Mouse (Mus musculus): ENCODE measurements around the gene Mrvi1. TPM values are rescaled to one million over a fixed set of nuclear protein-coding genes. Genes with fewer than 3 reads are reported as not detected.
"Not testable (repeated sequence)": the region's sequence is repeated elsewhere in the genome, so short reads cannot be mapped to it uniquely, and the experiment has no call there.

The Mrvi1 gene
- polyA plus RNA-seq, 1 experiment from 2014 or later, result 18.0 TPM

GRCm38 (mm10) chr7:110895772-110896171 lies 86.5 kb downstream of the Mrvi1 start:
- not testable (repeated sequence) for H3K27me3 ChIP-seq (replicated peaks); H3K9ac ChIP-seq; ATAC-seq (ENCODE audit: insufficient read depth, low FRiP score, low read depth); H3K36me3 ChIP-seq; H3K9me3 ChIP-seq; H3K4me2 ChIP-seq; H3K4me1 ChIP-seq; H3K4me3 ChIP-seq (replicated peaks); H3K27ac ChIP-seq
- 82% methylated on average over 10 of the region's 10 CpGs for WGBS

- ATAC-seq (ENCODE audit: insufficient read depth, low FRiP score, low read depth), result no peak
- H3K36me3 ChIP-seq, result 0 out of 2 replicates have a peak, but pooled peaks cover 6% of the 10 kb centered on the region
- no peak overlapping the region for H3K9ac ChIP-seq
- H3K4me1 ChIP-seq, result 0 out of 2 replicates have a peak, but pooled peaks cover 8% of the 10 kb centered on the region
- no peak overlapping the region for H3K4me2 ChIP-seq
- H3K27ac ChIP-seq, result peak overlapping the region; percentile 61
- H3K4me3 ChIP-seq (replicated peaks), result no peak overlapping the region
- WGBS, result 74% methylated on average over 9 of the region's 9 CpGs
- no peaks in the 10 kb centered on the region for H3K27me3 ChIP-seq (replicated peaks)
- no peaks in the 10 kb centered on the region for H3K9me3 ChIP-seq
These were observed 87.6 kb downstream of the Mrvi1 start for GRCm38 (mm10) chr7:110894673-110895072.

- 23% methylated on average over 10 of the region's 10 CpGs for WGBS
- peak overlapping the region; percentile 25; the same call in 1 of the 2 replicates for H3K4me2 ChIP-seq
- H3K4me1 ChIP-seq, result 0 out of 2 replicates have a peak, but pooled peaks cover 8% of the 10 kb centered on the region
- no peak overlapping the region for H3K4me3 ChIP-seq (replicated peaks)
- H3K27me3 ChIP-seq (replicated peaks), result no peaks in the 10 kb centered on the region
- H3K9me3 ChIP-seq, result no peaks in the 10 kb centered on the region
- 0 out of 2 replicates have a peak, but pooled peaks cover 6% of the 10 kb centered on the region for H3K36me3 ChIP-seq
- peak; percentile 86 for ATAC-seq (ENCODE audit: insufficient read depth, low FRiP score, low read depth)
- no peak overlapping the region for H3K9ac ChIP-seq
- H3K27ac ChIP-seq, result peak overlapping the region; percentile 84
These were observed 88.2 kb downstream of the Mrvi1 start for GRCm38 (mm10) chr7:110893943-110894610.

GRCm38 (mm10) chr7:110891501-110891986 lies 90.7 kb downstream of the Mrvi1 start:
- no peak overlapping the region for H3K4me2 ChIP-seq
- H3K27me3 ChIP-seq (replicated peaks), result no peaks in the 10 kb centered on the region
- H3K27ac ChIP-seq, result peak overlapping the region; percentile 50; the same call in 1 of the 2 replicates
- ATAC-seq (ENCODE audit: insufficient read depth, low FRiP score, low read depth), result peak; percentile 25; the same call in 1 of the 2 replicates
- no peaks in the 10 kb centered on the region for H3K9me3 ChIP-seq
- 0 out of 2 replicates have a peak, but pooled peaks cover 3% of the 10 kb centered on the region for H3K36me3 ChIP-seq
- H3K4me3 ChIP-seq (replicated peaks), result no peak overlapping the region
- no peak overlapping the region for H3K9ac ChIP-seq
- 46% methylated on average over 9 of the region's 9 CpGs for whole genome bisulfite sequencing
- 0 out of 2 replicates have a peak, but pooled peaks cover 8% of the 10 kb centered on the region for H3K4me1 ChIP-seq

GRCm38 (mm10) chr7:110881746-110882333 lies 100.4 kb downstream of the Mrvi1 start:
- no peaks in the 10 kb centered on the region for H3K27me3 ChIP-seq (replicated peaks)
- no peak overlapping the region for H3K27ac ChIP-seq
- H3K4me2 ChIP-seq, result no peak overlapping the region
- H3K36me3 ChIP-seq, result no peaks in the 10 kb centered on the region
- H3K4me3 ChIP-seq (replicated peaks), result no peak overlapping the region
- WGBS, result 58% methylated on average over 2 of the region's 2 CpGs
- H3K9me3 ChIP-seq, result no peaks in the 10 kb centered on the region
- no peaks in the 10 kb centered on the region for H3K4me1 ChIP-seq
- H3K9ac ChIP-seq, result no peak overlapping the region
- no peak for ATAC-seq (ENCODE audit: insufficient read depth, low FRiP score, low read depth)

- Histone ChIP-seq H3K27ac (no peak overlapping the region), H3K36me3 (no peaks in the 10 kb centered on the region), H3K4me2 (no peak overlapping the region), H3K4me1 (no peaks in the 10 kb centered on the region), H3K9me3 (no peaks in the 10 kb centered on the region), H3K9ac (no peak overlapping the region), H3K27me3 (replicated peaks) (no peaks in the 10 kb centered on the region), H3K4me3 (replicated peaks) (no peak overlapping the region)
- 71% methylated on average over 4 of the region's 4 CpGs for WGBS
- no peak for ATAC-seq (ENCODE audit: insufficient read depth, low FRiP score, low read depth)
These were observed 104.2 kb downstream of the Mrvi1 start for GRCm38 (mm10) chr7:110878028-110878427.

- H3K4me3 ChIP-seq (replicated peaks), result no peak overlapping the region
- no peak overlapping the region for H3K4me2 ChIP-seq
- no peaks in the 10 kb centered on the region for H3K4me1 ChIP-seq
- ATAC-seq (ENCODE audit: insufficient read depth, low FRiP score, low read depth), result no peak; the same call in 1 of the 2 replicates
- H3K27ac ChIP-seq, result no peak overlapping the region
- WGBS, result 65% methylated on average over 4 of the region's 4 CpGs
- peaks cover 5% of the 10 kb centered on the region; the same call in 1 of the 2 replicates for H3K36me3 ChIP-seq
- H3K27me3 ChIP-seq (replicated peaks), result no peaks in the 10 kb centered on the region
- H3K9ac ChIP-seq, result no peak overlapping the region
- H3K9me3 ChIP-seq, result no peaks in the 10 kb centered on the region
These were observed 105.3 kb downstream of the Mrvi1 start for GRCm38 (mm10) chr7:110876965-110877364.

GRCm38 (mm10) chr7:110868807-110869206 lies 113.5 kb downstream of the Mrvi1 start:
- H3K4me1 ChIP-seq, result peaks cover 4% of the 10 kb centered on the region; the same call in 1 of the 2 replicates
- 73% methylated on average over 5 of the region's 5 CpGs for WGBS
- H3K4me3 ChIP-seq (replicated peaks), result no peak overlapping the region
- no peaks in the 10 kb centered on the region for H3K27me3 ChIP-seq (replicated peaks)
- no peak for ATAC-seq (ENCODE audit: insufficient read depth, low FRiP score, low read depth)
- no peak overlapping the region for H3K27ac ChIP-seq
- H3K4me2 ChIP-seq, result no peak overlapping the region
- peaks cover 5% of the 10 kb centered on the region; the same call in 1 of the 2 replicates for H3K36me3 ChIP-seq
- H3K9me3 ChIP-seq, result no peaks in the 10 kb centered on the region
- no peak overlapping the region for H3K9ac ChIP-seq

- whole genome bisulfite sequencing, result 88% methylated on average over 6 of the region's 6 CpGs
- H3K9me3 ChIP-seq, result no peaks in the 10 kb centered on the region
- no peak for ATAC-seq (ENCODE audit: insufficient read depth, low FRiP score, low read depth)
These were observed 115.1 kb downstream of the Mrvi1 start for GRCm38 (mm10) chr7:110867116-110867515.

GRCm38 (mm10) chr7:110866021-110866420 lies 116.2 kb downstream of the Mrvi1 start:
- Histone ChIP-seq H3K36me3 (no peaks in the 10 kb centered on the region), H3K27ac (no peak overlapping the region), H3K9me3 (no peaks in the 10 kb centered on the region), H3K27me3 (replicated peaks) (no peaks in the 10 kb centered on the region), H3K9ac (no peak overlapping the region), H3K4me1 (peaks cover 4% of the 10 kb centered on the region; the same call in 1 of the 2 replicates), H3K4me2 (no peak overlapping the region), H3K4me3 (replicated peaks) (no peak overlapping the region)
- ATAC-seq (ENCODE audit: insufficient read depth, low FRiP score, low read depth), result no peak
- 81% methylated on average over 3 of the region's 3 CpGs for WGBS

More at GRCm38 (mm10) chr7:110867116-110867515, 115.1 kb downstream of the Mrvi1 start:
- no peaks in the 10 kb centered on the region for H3K27me3 ChIP-seq (replicated peaks)
- no peak overlapping the region for H3K9ac ChIP-seq
- no peak overlapping the region for H3K4me2 ChIP-seq
- peaks cover 4% of the 10 kb centered on the region; the same call in 1 of the 2 replicates for H3K4me1 ChIP-seq
- no peak overlapping the region for H3K4me3 ChIP-seq (replicated peaks)
- peaks cover 2% of the 10 kb centered on the region; the same call in 1 of the 2 replicates for H3K36me3 ChIP-seq
- no peak overlapping the region for H3K27ac ChIP-seq

GRCm38 (mm10) chr7:110865570-110865969 lies 116.7 kb downstream of the Mrvi1 start:
- no peak for ATAC-seq (ENCODE audit: insufficient read depth, low FRiP score, low read depth)
- Histone ChIP-seq H3K9ac (no peak overlapping the region), H3K4me3 (replicated peaks) (no peak overlapping the region), H3K27me3 (replicated peaks) (no peaks in the 10 kb centered on the region), H3K4me1 (peaks cover 4% of the 10 kb centered on the region; the same call in 1 of the 2 replicates), H3K4me2 (no peak overlapping the region), H3K36me3 (no peaks in the 10 kb centered on the region), H3K9me3 (no peaks in the 10 kb centered on the region), H3K27ac (no peak overlapping the region)
- WGBS, result 49% methylated on average over 6 of the region's 6 CpGs

- H3K9me3 ChIP-seq, result no peaks in the 10 kb centered on the region
- ATAC-seq (ENCODE audit: insufficient read depth, low FRiP score, low read depth), result 0 out of 2 replicates have a peak, but pooled peaks have one; percentile 29
- H3K4me1 ChIP-seq, result peaks cover 4% of the 10 kb centered on the region; the same call in 1 of the 2 replicates
- no peak overlapping the region for H3K9ac ChIP-seq
- no peak overlapping the region for H3K4me3 ChIP-seq (replicated peaks)
- WGBS, result 27% methylated on average over 10 of the region's 10 CpGs
- H3K27ac ChIP-seq, result no peak overlapping the region
- H3K27me3 ChIP-seq (replicated peaks), result no peaks in the 10 kb centered on the region
- H3K4me2 ChIP-seq, result peak overlapping the region; percentile 24; the same call in 1 of the 2 replicates
- H3K36me3 ChIP-seq, result no peaks in the 10 kb centered on the region
These were observed 117.2 kb downstream of the Mrvi1 start for GRCm38 (mm10) chr7:110865038-110865437.
